Mouse (Mus musculus): Measurements from ENCODE around the gene Glrp1. TPM values are rescaled to one million over a fixed set of nuclear protein-coding genes. Genes with fewer than 3 reads are reported as not detected.

Gene Glrp1
- polyA plus RNA-seq, 1 experiment = not detected

- 67% methylated on average over 1 of the region's 1 CpGs for WGBS
- no peak for TF ChIP-seq CTCF (IDR thresholded peaks at IDR 0.05; ENCODE audit: extremely low read depth, insufficient read length, insufficient replicate concordance, low read depth, low read length)
- TF ChIP-seq POLR2A (IDR thresholded peaks at IDR 0.05; ENCODE audit: low read depth, low read length) = no peak
- Histone ChIP-seq H3K36me3 (ENCODE audit: control insufficient read depth, insufficient read depth, low read length) (no peaks in the 10 kb centered on the region), H3K4me1 (ENCODE audit: control insufficient read depth, insufficient read depth, insufficient read length, low read length) (no peaks in the 10 kb centered on the region; the same call in 1 of the 2 replicates), H3K27ac (ENCODE audit: insufficient read depth, low read depth, low read length) (no peak overlapping the region), H3K27me3 (ENCODE audit: control insufficient read depth, insufficient read depth, low read length) (no peaks in the 10 kb centered on the region), H3K4me3 (ENCODE audit: low read depth, low read length) (no peak overlapping the region)
Measured at GRCm38 (mm10) chr1:88502822-88503221, 7.0 kb downstream of the Glrp1 start.

GRCm38 (mm10) chr1:88499230-88499737 lies 10.6 kb downstream of the Glrp1 start:
- Histone ChIP-seq H3K27me3 (ENCODE audit: control insufficient read depth, insufficient read depth, low read length) (no peaks in the 10 kb centered on the region), H3K36me3 (ENCODE audit: control insufficient read depth, insufficient read depth, low read length) (no peaks in the 10 kb centered on the region), H3K27ac (ENCODE audit: insufficient read depth, low read depth, low read length) (no peak overlapping the region), H3K4me1 (ENCODE audit: control insufficient read depth, insufficient read depth, insufficient read length, low read length) (no peaks in the 10 kb centered on the region), H3K4me3 (ENCODE audit: low read depth, low read length) (no peak overlapping the region)
- WGBS = 75% methylated on average over 11 of the region's 11 CpGs
- TF ChIP-seq CTCF (IDR thresholded peaks at IDR 0.05; ENCODE audit: extremely low read depth, insufficient read length, insufficient replicate concordance, low read depth, low read length) (no peak), POLR2A (IDR thresholded peaks at IDR 0.05; ENCODE audit: low read depth, low read length) (no peak)

- Histone ChIP-seq H3K4me3 (ENCODE audit: low read depth, low read length) (no peak overlapping the region), H3K36me3 (ENCODE audit: control insufficient read depth, insufficient read depth, low read length) (no peaks in the 10 kb centered on the region), H3K27ac (ENCODE audit: insufficient read depth, low read depth, low read length) (no peak overlapping the region), H3K4me1 (ENCODE audit: control insufficient read depth, insufficient read depth, insufficient read length, low read length) (no peaks in the 10 kb centered on the region; the same call in 1 of the 2 replicates), H3K27me3 (ENCODE audit: control insufficient read depth, insufficient read depth, low read length) (no peaks in the 10 kb centered on the region)
- WGBS = 76% methylated on average over 3 of the region's 3 CpGs
- TF ChIP-seq CTCF (IDR thresholded peaks at IDR 0.05; ENCODE audit: extremely low read depth, insufficient read length, insufficient replicate concordance, low read depth, low read length) = no peak
- TF ChIP-seq POLR2A (IDR thresholded peaks at IDR 0.05; ENCODE audit: low read depth, low read length) = no peak
Measured at GRCm38 (mm10) chr1:88497407-88497806, 12.5 kb downstream of the Glrp1 start.

GRCm38 (mm10) chr1:88492415-88492814 lies 17.5 kb downstream of the Glrp1 start:
- H3K4me3 ChIP-seq (ENCODE audit: low read depth, low read length) = no peak overlapping the region

GRCm38 (mm10) chr1:88491617-88492378 lies 18.1 kb downstream of the Glrp1 start:
- Histone ChIP-seq H3K4me1 (ENCODE audit: control insufficient read depth, insufficient read depth, insufficient read length, low read length) (no peaks in the 10 kb centered on the region; the same call in 1 of the 2 replicates), H3K36me3 (ENCODE audit: control insufficient read depth, insufficient read depth, low read length) (no peaks in the 10 kb centered on the region), H3K4me3 (ENCODE audit: low read depth, low read length) (no peak overlapping the region), H3K27me3 (ENCODE audit: control insufficient read depth, insufficient read depth, low read length) (no peaks in the 10 kb centered on the region), H3K27ac (ENCODE audit: insufficient read depth, low read depth, low read length) (no peak overlapping the region)
- TF ChIP-seq POLR2A (IDR thresholded peaks at IDR 0.05; ENCODE audit: low read depth, low read length) = no peak
- no peak for TF ChIP-seq CTCF (IDR thresholded peaks at IDR 0.05; ENCODE audit: extremely low read depth, insufficient read length, insufficient replicate concordance, low read depth, low read length)
- WGBS = 28% methylated on average over 17 of the region's 17 CpGs

More at GRCm38 (mm10) chr1:88492415-88492814, 17.5 kb downstream of the Glrp1 start:
- TF ChIP-seq CTCF (IDR thresholded peaks at IDR 0.05; ENCODE audit: extremely low read depth, insufficient read length, insufficient replicate concordance, low read depth, low read length) (no peak), POLR2A (IDR thresholded peaks at IDR 0.05; ENCODE audit: low read depth, low read length) (no peak)
- Histone ChIP-seq H3K27me3 (ENCODE audit: control insufficient read depth, insufficient read depth, low read length) (no peaks in the 10 kb centered on the region), H3K27ac (ENCODE audit: insufficient read depth, low read depth, low read length) (no peak overlapping the region), H3K4me1 (ENCODE audit: control insufficient read depth, insufficient read depth, insufficient read length, low read length) (no peaks in the 10 kb centered on the region; the same call in 1 of the 2 replicates), H3K36me3 (ENCODE audit: control insufficient read depth, insufficient read depth, low read length) (no peaks in the 10 kb centered on the region)
- 67% methylated on average over 3 of the region's 3 CpGs for WGBS

- Histone ChIP-seq H3K27ac (ENCODE audit: insufficient read depth, low read depth, low read length) (no peak overlapping the region), H3K36me3 (ENCODE audit: control insufficient read depth, insufficient read depth, low read length) (no peaks in the 10 kb centered on the region), H3K27me3 (ENCODE audit: control insufficient read depth, insufficient read depth, low read length) (no peaks in the 10 kb centered on the region), H3K4me3 (ENCODE audit: low read depth, low read length) (no peak overlapping the region), H3K4me1 (ENCODE audit: control insufficient read depth, insufficient read depth, insufficient read length, low read length) (no peaks in the 10 kb centered on the region; the same call in 1 of the 2 replicates)
- TF ChIP-seq POLR2A (IDR thresholded peaks at IDR 0.05; ENCODE audit: low read depth, low read length) (no peak), CTCF (IDR thresholded peaks at IDR 0.05; ENCODE audit: extremely low read depth, insufficient read length, insufficient replicate concordance, low read depth, low read length) (no peak)
- WGBS = 93% methylated on average over 10 of the region's 10 CpGs
Measured at GRCm38 (mm10) chr1:88490164-88490563, 19.7 kb downstream of the Glrp1 start.

GRCm38 (mm10) chr1:88488957-88489356 lies 20.9 kb downstream of the Glrp1 start:
- WGBS = 76% methylated on average over 4 of the region's 4 CpGs
- H3K27me3 ChIP-seq (ENCODE audit: control insufficient read depth, insufficient read depth, low read length) = no peaks in the 10 kb centered on the region
- no peak overlapping the region for H3K4me3 ChIP-seq (ENCODE audit: low read depth, low read length)
- no peaks in the 10 kb centered on the region for H3K36me3 ChIP-seq (ENCODE audit: control insufficient read depth, insufficient read depth, low read length)
- no peak overlapping the region for H3K27ac ChIP-seq (ENCODE audit: insufficient read depth, low read depth, low read length)
- TF ChIP-seq POLR2A (IDR thresholded peaks at IDR 0.05; ENCODE audit: low read depth, low read length) = no peak
- H3K4me1 ChIP-seq (ENCODE audit: control insufficient read depth, insufficient read depth, insufficient read length, low read length) = no peaks in the 10 kb centered on the region; the same call in 1 of the 2 replicates
